Mouse (Mus musculus): ENCODE data around the gene Cox8c.
A peak's percentile ranks its signal among the peaks of the same experiment; 100 is the strongest.

Cox8c gene

DNA sequence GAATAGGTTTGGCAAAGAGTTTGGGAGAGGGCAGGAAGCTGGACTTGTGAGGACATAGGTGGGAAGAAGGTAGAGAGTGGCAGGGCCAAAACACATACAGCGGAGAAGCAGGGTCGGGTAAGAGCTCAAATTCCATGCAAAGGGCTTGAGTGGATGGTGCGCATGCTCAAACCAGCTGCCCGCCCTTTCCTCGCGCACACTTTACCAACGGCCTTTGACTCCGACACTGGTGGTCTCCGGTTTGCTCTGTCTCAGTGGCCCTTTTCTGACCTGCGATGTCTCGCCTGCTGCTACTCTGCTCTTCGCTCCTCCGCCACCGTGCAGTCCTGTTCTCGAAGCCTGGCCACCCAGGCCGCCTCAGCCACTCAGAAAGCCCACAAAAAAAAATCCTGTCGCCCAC is at the start of gene Cox8c:
TSS of gene Cox8c (plus strand) at position 226 of the 400 bp plus-strand sequence.
- DNase-seq (ENCODE audit: low spot score) = no peak

DNA sequence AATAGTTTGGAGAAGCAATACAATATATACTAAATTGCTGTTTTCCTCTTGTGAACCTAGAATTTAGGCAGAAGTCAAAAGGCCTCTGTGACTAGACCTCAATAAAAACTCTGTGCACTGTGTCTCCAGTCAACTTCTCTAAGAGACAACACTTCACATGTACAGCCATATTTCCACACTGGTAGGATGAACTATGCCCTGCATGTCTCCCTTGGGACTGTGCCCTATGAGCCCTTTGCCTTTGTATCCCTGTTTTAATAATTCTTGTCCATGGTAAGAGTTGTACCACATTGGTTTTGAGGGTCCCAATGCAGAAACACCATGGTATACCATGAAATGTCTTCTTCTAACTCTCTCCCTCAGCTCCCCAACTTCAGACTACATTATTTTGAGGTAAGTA is 38.3 kb upstream of the Cox8c start:
- DNase-seq (ENCODE audit: low spot score) = no peak

DNA sequence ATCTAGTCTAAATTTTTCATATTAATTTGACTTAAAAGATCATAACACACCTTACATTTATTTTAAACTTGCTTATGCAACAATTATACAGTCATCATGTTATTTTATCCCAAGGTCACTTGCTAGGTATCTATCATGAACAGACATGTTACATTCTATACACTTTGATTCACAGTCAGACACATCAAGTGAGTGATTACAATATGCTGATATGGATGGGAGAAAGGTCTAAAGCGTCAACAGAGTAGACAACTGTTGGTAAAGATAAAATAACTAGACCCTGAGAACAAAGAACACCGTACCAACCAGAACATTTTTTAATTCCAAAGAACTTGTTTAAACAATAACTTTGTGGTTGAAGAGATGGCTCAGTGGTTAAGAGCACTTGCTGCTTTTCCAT is 29.3 kb upstream of the Cox8c start:
- no peak for DNase-seq (ENCODE audit: low spot score)

DNA sequence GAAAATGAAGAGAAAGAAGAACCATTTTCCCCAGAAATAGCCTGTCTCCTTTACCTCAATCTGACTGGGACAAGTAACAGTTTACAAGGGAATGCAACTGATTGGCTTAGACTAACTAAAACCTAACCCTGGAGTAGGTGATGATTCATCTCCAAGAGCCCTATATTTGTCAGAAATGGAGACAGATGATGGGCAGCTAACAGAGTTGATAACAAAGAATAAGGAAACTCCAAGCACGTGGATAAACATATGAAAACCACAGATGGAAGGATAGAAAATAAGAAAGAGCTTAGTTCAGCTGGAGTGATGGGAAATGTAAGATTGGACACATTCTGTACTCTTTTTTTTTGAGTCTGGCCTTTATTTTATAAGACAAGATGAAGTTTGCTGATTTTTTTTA is 28.6 kb upstream of the Cox8c start:
- no peak for DNase-seq (ENCODE audit: low spot score)

DNA sequence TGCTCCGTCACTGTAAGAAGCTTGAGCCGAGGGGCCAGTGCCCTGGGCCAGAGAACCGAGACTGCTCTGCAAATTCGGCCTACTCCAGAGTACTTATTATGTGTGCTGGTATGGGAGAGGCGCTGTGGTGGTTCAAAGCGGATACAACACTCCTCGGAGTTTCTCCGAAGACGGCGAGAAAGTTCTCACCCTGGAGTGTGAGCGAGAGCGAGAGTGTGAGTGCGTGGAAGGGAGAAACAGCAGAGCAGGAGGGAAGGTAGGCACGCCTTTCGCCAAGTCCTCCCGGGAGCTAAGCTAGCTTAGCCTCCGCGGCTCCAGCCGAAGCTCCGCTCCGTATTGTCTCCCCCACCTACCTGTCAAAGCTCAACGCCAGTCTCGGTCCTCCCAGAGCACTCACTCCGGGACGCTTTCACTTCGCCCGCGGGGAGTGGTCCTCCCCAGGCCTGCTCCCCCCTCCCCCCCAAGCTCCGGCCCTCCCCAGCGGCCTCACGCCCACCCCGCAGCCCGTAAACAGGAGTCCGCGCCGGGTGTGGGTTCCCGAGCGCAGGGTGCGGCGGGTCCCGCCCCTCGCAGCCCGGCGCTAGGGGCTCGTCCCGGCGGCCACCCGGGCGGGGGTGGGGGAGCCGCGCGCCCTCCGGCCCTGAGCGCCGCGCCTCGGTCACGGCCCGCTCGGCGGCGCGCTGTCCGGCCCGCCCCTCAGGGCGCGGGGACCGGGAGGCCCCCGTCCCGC is 21.6 kb upstream of the Cox8c start:
- DNase-seq (ENCODE audit: low spot score) = peak; percentile 66

DNA sequence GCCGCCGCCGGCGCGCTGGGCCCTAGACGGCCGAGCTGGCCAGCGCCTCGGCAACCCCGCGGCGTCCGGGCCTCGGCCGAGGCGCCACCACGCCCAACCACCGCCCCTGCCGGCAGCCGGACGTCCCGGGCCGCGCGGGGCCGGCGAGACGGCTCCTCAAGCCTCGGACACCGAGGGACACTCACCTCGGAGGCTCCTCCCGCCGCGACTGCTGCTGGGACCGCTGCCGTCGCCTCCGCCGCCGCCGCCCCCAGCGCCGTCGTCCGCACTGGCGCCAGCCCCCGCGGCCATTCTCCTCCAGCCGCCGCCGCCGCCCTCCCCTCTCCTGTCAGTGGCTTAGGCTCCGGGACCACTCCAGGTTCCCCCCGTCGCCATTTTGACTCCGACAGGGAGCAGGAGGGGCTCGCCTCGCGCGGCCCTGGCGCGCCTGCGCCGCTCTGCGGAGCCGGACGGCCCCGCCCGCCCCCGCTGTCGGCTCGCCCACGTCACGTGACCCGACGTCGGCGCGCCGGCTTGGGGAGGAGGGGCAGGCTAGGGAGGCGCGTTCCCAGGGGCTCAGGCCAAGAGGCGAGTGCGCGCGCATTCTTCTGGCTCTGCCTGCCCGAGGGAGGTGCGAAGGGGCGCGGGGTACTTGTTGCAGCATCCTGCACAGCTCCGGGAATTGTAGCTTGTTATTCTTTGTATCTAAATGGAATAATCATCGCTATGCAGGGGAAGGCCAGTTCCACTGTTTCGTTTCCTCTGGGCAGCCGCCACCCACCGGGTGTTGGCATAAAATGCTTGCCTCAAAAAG is 20.9 kb upstream of the Cox8c start, which contains the start of gene Btbd7:
TSS of gene Btbd7 (minus strand) at position 441 of the 793 bp plus-strand sequence.
- DNase-seq (ENCODE audit: low spot score) = peak; percentile 99

DNA sequence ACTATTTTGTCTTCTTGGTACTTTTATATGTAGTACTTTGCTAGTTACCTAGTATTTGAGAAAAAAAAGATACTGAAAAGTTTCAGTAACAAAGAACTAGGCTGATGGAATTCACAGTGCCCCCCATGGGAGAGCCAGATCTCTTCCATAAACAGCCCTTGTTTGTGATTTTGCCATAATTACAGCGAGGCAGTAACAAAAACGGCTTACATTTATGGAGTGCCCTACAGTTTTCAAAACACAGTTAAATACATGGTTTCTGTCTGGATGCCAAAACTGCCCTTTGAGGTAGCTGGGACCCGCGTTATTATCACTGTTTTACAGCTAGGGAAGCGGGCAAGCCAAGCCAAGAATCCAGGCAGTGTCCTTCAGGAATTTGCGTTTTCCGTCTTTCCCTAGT is 20.2 kb upstream of the Cox8c start:
- DNase-seq (ENCODE audit: low spot score) = peak; percentile 24

DNA sequence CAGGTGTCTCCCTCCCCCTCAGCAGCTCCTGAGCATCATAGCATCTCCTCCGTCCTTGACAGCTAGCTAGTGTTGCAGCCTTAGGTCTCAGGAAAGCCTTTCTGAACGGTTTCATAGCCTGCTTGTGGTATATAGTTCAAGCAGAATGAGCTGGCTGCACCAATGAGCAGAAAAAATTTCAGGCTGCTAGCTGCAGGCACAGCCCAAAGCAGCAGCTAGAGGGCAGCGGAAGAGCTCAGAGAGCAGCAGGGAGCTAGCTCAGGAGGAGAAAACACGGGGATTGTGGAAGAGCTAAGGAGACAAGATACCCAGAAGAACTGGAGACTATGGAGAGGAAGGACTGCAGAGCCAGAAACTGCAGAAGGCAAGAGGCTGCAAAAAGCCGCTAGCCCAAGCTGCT is 13.4 kb upstream of the Cox8c start:
- peak; percentile 67 for DNase-seq (ENCODE audit: low spot score)

DNA sequence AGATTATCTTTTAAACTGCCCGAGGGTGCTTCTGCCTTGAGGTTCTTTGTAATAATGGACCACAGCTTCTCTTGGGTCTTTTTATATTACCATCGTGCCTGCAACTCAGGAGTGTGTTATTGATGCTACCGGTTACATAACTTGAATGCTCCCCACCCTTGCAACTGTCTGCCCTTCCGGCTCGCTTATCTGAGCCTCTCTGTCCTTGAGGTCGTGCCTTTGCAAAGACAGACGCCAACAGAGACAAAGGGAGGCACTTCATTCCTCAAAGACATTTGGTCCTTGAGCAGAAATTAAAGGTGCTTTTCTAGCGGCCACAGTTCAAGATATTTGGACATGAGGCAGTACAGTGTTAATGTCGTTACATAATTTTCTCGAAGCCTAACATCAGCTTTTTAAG is 11.8 kb upstream of the Cox8c start:
- no peak for DNase-seq (ENCODE audit: low spot score)

DNA sequence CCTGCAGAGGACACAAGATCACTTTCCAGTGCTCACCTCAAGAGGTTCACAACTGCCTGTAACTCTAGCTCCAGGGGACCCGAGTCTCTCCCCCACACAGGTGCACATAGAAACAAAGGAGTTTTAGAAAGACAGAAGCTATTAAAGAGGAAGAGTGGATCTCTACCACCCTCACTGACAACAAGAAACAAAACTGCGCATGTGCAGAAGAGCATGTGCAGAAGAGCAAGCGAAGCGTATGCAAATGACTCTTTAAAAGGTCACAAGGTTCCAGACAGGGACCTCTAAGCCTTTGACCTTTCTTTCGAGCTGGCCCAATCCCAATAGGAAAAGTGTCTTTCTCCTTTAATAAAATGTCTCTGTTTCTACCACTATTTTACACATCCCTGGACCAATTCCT is 10.5 kb upstream of the Cox8c start:
- peak; percentile 11 for DNase-seq (ENCODE audit: low spot score)

DNA sequence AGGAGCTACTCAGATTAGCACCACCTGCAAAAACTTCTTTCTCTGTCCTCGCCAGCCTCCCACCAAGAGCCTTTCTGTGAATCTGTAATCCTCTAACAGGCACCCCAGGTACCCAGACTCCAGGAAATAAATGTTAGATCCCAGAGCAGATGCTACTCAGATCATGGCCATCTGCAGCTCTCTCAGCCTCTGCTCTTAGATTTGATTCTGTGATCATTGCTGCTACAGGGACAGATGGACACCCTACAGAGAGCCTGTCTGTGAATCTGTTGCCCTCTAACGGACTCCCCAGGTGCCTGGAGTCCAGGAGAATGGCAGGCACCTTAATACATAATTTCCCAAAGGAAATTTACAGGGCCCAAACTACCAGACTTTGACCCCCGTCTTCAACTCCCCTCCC is 9.1 kb downstream of the Cox8c start:
- no peak for DNase-seq (ENCODE audit: low spot score)

DNA sequence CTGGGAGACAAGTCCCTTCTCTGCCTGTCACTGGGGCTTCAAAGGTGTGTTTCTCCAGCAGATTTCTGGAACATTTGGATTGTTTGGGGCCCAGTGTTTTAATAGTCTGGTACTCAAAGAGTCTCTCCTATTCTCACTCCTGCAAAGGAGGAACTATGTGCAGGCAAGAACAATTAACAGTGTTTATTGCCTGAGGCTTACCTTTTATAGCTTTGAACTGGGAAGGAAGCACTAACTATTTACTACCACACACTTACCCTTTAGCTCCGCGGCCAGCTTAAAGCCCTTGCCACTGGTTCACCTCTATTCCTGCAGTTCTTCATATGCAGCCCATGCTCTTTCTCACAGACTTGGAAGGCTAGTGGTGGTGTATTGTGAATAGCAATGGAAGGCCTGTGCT is 17.0 kb downstream of the Cox8c start:
- no peak for DNase-seq (ENCODE audit: low spot score)

DNA sequence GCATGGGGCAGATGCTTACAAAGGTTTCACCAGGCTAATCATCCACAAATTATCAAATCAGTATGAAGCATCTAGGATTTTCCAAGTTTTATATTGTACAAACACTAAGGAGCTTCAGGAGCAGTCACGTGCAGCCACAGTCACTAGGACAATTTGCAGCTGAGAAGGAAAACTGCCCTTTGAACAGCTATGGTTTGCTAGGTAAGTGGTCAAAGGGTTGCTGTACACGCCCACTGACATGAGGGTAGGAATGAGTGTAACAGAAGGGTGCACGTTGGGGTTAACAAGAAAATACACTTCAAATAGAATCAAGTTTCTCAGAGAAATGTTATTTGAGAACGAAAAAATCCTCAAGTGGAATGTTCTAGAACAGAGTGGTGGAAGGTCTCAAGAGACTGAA is 30.6 kb downstream of the Cox8c start:
- no peak for DNase-seq (ENCODE audit: low spot score)

DNA sequence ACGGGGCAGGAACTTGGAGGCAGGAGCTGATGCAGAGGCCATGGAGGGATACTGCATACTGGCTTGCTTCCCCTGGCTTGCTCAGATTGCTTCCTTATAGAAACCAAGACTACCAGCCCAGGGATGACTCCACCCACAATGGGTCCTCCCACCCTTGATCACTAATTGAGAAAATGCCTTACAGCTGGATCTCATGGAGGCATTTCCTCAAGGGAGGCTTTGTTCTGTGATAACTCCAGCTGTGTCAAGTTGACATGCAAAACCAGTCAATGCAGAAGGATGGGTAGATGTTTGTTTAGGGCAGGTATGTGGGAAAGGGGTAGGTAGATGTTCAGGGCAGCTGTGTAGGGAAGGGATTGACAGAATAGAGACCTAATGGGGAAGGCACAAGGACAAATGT is 31.2 kb downstream of the Cox8c start:
- DNase-seq (ENCODE audit: low spot score) = no peak

DNA sequence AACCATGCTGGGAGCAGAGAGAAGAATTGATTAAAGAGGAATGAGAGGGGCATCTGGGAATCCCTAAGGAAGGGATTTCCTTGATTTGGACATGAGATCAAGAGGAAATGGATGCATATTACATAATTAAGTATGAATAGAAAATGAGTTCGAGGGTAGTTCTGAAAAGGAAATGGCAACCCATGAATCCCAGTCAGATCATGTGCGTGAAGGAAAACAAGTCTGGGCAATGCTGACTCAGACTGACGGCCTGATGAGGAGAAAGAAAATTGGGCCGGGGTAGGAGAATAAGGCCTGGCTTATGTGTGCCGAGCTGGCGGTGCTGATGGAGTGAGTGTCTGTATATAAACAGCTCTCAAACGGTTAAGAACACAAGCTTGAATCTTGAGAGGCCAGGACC is 31.7 kb downstream of the Cox8c start:
- no peak for DNase-seq (ENCODE audit: low spot score)

DNA sequence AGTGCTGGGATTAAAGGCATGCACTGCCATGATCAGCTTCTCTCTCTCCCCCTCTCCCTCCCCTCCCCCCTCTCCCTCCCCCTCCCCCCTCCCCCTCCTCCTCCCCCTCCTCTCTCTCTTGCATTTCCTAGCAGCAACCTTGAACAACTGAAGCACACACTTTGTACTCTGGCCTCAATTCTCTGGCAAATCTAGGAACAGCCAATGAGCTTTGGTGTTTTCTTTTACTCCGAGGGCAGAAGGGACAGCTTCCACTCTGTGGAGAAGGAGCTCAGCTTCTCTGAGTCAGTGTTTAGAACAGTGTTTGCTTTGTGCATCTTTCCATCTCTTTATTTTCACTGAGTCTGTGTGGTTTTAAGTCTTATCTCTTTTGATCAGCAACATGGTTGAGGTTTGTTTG is 36.8 kb downstream of the Cox8c start:
- no peak for DNase-seq (ENCODE audit: low spot score)

DNA sequence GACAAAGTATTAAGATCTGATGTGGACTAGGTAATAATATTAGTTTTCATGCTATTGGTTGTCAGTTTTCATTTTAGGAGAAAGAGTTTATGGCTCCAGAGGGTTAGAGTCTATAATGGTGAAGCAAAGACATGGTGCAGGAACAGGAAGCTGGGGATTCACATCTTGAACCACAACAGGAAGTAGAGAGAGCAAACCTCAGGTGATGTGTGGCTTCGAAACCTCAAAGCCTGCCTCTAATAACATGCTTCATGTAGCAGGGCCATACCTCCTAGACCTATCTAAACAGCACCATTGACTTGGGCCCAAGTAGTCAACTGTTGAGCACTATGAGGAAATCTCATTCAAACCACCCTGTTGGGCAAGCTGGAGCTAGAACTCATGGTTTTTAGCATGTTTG is 46.5 kb downstream of the Cox8c start:
- DNase-seq (ENCODE audit: low spot score) = no peak

DNA sequence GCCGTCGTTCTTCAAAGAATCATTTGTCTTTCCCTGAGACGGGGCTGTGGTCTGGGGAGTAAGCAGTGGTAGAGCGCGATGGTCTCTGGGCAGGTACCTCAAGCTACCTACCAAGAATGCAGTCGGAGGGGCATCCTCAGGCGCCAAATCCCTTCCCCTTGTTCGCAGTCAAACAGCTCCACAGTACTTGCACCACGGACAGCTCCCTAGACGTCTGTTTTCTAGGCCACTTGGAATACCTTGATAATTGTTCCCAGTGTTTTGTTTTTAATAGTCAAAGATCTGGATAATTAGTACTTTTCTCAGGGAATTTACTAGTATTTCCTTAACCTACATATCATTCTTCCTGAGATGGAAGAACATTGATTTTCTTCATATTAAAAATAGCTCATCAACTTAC is 48.7 kb downstream of the Cox8c start:
- peak; percentile 33 for DNase-seq (ENCODE audit: low spot score)

DNA sequence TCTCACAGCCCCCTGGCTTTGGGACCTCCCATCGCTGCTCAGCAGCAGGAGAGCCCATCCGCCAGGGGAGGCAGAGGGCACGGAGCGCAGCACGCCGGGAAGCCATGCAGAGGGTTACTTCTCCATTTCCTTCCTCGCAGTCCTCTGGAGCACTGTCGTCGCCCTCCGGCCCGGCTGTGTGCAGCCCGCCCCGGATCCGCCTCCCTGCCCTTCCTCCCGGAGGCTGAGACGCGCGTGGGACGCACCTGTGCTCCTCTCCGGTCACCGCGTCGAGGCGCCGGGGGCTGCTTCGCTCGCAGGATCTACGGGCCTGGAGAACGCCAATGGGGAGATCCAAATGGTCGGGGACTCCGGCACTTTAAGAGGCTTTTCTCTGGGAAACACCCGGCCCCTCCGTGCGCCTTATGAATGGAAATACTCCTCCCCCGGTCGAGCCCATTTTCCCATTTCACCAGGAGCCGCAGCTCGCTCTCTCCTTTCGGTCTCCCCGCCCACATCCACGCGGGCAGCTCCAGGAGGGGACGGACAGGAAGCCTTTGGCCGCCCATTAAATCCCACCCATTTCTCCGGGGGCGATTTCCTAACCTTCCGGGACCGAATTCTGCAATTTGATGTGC is 49.8 kb downstream of the Cox8c start, which contains the start of gene Unc79:
TSS of gene Unc79 (plus strand) at position 82 of the 617 bp plus-strand sequence.
- DNase-seq (ENCODE audit: low spot score) = peak; percentile 66

DNA sequence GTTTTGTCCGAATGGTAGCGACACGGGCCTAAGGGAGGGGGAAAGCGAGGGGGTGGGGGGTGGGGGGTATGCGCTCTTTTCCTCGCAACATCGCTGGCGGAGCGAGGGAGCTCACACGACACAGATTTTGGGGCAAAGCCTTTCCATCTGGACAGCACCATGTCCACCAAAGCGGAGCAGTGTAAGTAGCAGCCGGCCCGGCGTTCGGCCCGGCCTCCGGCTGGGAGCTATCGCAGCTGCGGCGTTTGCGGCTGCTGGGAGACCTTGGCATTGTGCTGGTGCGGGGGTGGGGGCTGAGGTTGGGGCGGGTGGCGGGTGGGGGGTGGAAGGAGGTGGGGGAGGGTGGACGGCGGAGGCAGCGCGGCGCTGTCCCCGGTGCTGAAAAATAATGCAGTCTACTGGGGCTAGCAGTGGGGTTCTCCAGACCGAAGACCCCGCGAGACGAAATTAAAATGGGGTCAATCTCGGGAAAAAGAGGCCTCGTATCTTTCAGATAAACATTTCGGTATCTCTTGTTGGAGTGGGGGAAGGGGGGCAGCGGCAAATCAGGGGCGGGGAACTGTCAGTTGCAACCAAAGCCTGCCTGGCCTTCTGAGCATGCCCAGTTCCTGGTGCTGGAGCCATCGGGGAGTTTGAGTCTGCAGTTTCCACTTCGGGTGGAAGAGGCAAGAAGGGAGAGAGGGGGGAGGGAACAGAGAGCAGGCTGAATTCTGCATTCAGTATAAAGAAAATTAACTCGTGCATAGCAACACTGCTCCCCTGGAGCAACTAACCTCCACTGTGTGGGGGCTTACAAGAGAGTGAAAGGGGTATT is 50.5 kb downstream of the Cox8c start:
- DNase-seq (ENCODE audit: low spot score) = peak; percentile 75
